Mouse (Mus musculus): Measurements from ENCODE around the gene Ecm1.

DNA sequence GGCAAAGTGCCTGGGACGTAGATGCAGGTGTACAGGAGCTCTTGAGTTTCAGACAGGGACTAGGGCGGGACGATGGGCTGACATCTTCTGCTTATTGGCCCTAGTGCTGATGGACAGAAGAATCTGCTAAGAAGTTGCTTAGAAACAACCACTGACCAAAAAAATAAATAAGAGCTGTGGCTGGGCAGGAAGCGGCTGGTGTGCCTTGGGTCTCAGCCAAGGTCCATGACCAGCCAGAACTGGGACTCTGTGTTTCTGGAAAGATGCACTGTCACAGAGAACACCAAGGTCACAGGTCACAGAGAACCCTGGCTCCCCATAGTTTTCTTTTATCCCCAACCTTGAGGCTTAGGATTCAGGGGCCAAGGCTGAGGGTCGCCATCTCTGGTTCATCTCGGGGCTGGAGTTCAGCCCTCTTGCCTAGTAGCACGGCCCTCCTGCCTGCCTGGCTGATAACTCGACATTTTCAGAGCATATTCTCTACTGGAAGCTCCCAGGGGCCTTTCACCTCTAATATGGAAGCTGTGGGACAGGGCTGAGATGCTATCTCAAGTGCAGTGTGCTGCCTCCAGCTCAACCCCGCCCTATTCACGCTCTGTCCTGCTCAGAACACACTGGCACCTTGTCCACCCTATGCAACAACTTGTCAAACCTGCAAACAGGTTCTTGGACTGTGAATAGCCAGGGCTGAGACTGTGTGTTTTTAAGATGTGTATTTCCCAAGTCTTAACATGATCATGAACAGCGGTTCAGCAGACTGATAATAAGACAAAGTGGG, 6.4 kb downstream of the Ecm1 start:
- TF ChIP-seq CTCF (IDR thresholded peaks at IDR 0.05; ENCODE audit: extremely low read depth, insufficient read length, insufficient replicate concordance, low read depth, low read length) (no peak), POLR2A (IDR thresholded peaks at IDR 0.05; ENCODE audit: low read depth, low read length) (no peak)
